Mouse (Mus musculus) G1E-ER4 (cell line): ENCODE measurements around the gene Zfp943. TPM values are rescaled to one million over a fixed set of nuclear protein-coding genes. Genes with fewer than 3 reads are reported as not detected.
"Not testable (repeated sequence)": the region's sequence is repeated elsewhere in the genome, so short reads cannot be mapped to it uniquely, and the experiment has no call there.

Source experiments
- GATA1 ChIP-seq: IDR thresholded peaks from one replicate; pipeline ENCODE4 v1.8.0; 2012; ENCODE audit warnings: low read length, inconsistent platforms
- polyA plus RNA-seq: library from polyadenylated mRNA; stranded (reverse); fragments of >175 nt; gene quantifications from 2 replicates; pipeline ENCODE4 v1.2.3, GENCODE M21; 2012

The Zfp943 gene
- polyA plus RNA-seq: 0.25 and 0.41 TPM in 2 replicates

DNA sequence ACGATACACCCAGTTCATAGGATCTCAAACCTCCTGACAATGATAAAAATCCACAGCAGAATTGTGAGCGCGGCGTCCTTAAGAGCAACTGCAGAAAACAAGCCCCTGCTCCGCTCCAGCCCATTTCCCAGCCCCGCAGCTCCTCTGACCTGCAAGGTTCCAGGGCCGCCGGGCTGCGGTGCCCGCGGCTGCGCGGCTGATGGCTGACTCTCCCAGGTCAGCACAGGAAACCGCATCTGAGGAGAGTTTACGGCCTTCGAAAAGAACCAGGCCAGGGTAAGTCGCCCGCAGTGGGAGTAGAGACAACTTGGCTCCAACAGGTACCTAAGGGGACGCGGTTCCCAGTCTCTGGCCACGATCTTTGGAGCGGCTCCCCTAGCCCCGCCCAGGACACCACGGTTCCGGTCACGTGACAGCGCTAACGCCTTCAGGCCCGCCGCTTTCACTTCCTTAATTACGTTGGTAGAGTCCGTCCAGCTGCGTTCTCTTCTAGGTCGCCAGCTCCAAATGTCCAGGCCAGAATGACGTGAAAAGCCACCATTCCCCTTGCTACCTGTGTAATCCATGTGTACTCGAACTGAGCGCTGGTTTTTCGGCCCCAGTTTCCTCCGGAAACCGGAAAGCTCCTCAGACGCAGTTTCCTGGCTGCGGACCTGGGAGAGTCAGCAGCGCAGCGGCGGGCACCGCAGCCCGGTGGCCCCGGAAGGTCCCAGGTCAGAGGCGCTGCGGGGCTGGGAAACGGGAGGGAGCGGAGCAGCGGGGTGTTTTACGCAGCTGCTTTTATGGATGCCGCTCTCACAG lies at the start of gene Zfp943, which contains the start of gene Zfp942:
Zfp943 (plus strand) TSS at position 446 of the 801 bp plus-strand sequence.
Zfp942 (minus strand) TSS at position 358 of the 801 bp plus-strand sequence.
- TF ChIP-seq GATA1: not testable (repeated sequence)

DNA sequence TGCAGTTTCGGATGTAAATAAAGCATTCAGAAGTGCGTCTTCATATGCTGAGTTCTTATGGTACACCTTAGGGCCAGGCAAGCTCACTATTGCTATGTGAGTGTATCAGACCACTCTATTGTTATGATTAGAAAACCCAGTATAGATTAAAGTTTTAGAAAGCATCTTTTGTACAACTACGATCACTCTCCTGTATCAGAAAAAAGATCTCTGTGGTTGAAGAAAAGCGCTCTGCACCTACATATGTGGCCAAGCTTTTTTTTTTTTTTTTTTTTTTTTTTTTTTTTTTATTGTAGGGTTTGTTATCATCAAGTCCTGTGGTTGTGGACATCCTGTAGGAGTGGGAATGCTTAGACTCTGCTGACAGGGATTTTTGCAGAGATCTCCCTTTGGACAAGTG lies 950 bp downstream of the Zfp943 start:
- no peak for TF ChIP-seq GATA1

DNA sequence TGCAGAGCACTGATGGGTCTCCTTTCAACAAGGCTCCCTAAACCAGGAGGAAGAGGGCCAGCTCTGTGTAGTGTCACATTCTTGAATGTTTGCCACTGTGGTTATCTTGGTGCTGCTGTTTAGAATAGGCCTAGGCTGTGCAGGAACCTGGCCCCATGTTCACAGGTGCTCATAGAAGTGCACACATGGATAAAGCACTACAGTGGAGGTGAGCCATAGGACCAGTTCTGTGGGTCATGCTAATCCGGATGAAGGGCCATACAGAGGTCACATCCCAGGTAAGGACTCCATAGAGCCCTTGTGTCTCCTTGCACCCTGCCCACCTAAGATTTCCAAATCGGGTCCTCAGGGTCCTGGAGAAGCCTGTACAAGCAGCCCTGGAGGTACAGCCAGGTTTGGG lies 87.1 kb downstream of the Zfp943 start:
- TF ChIP-seq GATA1: no peak

DNA sequence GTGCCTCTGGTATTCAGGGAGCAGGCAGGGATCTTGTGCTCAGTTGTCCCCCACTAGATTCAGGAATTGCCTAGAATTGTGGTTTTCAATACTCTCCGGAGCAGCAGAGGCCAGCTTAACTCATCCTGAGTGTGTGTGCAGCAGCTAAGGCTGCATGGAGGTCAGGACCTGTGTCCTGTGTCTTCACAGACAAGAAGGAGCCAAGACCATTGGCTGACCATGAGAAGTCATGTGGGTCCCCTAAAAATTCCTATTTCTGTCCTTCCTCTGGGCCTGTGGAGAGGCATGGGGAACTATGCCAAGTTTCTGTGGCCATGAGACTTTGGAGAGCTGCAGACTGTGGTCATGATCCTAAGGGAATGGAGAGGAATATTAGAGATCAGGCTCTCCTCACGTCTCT lies 90.9 kb downstream of the Zfp943 start:
- no peak for TF ChIP-seq GATA1

DNA sequence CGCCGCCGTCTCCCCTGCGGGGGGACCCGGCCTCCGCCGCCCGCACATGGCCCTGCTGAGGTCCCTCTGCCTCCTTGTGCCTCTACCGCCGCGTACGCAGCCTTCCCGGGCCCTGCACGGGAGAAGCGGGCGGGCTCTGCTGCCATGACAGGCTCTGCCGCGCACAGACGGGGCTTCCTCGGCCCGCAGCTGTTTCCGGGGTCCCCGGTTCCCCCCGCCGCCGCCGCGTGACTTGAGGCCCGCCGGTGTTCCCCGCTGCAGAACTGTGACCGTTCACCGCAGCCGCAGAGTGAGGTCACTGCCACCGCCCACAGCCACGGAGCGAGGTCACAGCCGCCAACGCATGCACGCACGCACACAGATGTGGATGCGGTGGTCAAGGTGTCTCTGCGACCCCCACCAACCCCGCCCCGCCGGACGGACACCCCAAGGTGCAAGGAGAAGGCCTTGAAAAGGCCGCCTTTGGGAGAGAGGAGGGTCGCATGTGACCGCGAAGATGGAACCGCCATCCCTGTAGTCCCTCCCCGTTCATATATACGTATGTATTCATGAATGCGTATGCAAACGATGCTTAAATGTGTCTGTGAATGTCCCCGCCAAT lies 118.8 kb downstream of the Zfp943 start:
- TF ChIP-seq GATA1: no peak

DNA sequence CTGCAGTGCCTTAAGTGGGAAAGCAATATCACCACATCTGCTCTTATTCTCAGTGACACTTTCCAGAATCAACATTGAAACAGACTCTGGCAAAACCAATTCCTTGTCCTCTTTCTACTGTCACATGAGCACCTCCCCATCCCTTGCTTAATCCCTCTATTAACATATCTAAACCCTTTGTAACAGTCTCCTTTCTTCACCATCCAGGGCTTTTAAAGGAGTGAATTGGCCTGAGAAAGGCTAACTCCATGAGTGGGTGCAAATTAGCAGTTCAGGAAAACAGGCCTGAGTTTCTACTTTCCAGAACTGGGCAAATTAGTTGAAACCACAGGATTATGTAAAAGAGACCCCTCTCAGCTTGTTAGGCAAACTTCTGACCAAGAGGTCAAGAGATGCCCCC lies 156.4 kb downstream of the Zfp943 start:
- no peak for TF ChIP-seq GATA1

Other genes with a start within 250 kb of the Zfp943 start
- gene Zfp229, start 231.8 kb upstream of the Zfp943 start, polyA plus RNA-seq: 1.6 and 2.0 TPM in 2 replicates
- not detected in 2 replicates for gene Zfp820, start 116.8 kb upstream of the Zfp943 start, polyA plus RNA-seq
- gene Zfp995, start 52.6 kb upstream of the Zfp943 start, polyA plus RNA-seq: not detected in 2 replicates
- gene Zfp942, start 88 bp upstream of the Zfp943 start, polyA plus RNA-seq: 0.95 and 1.6 TPM in 2 replicates
- gene Zfp947, start 203.6 kb downstream of the Zfp943 start, polyA plus RNA-seq: not detected in 2 replicates